ENCODE assay signal across 13 mouse cellular contexts in the genomic region with DNA sequence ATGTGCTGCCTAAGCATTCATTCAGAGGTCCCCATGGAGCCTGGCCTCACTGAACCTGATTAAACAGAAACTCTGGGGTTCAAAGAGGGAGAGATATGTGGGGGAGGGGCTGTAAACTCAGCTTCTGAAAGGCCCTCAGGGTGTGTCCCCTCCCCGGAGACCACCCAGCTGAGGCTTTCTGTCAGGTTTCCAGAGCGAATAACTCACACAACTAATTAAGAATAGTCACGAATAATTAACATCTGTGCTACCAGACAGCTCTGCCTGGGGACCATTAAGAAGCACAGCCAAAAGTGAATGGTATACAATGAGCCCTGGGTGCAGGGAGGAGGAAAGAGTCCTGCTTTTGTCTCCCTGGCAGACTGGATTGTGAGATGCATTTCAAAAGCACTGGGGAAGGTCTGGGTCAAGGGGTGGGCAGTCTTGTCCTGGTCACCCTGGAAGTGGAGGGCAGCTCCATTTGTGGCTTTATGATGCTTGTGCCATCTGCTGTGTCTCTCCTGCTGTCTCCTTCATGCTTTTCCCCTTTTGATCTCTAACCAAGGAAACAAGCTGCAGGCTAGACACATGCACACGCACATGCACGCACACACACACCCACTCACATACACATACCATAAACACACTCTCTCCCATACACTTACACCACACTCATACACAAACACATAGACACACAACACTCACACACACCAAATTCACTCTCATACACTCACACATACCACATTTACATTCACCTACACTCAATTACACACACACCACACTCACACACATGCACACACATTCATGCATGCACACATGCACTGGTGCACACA. TPM values are rescaled to one million over a fixed set of nuclear protein-coding genes. Genes with fewer than 3 reads are reported as not detected.
DNase-seq lines count a peak whose midpoint lies in the region; ATAC-seq and TF ChIP-seq lines count a peak whose summit lies in the region.
"Had no signal": no experiment of that assay in that cellular context is flagged by ENCODE, and none has a peak within 500 bp of the region (broad histone marks: within the 10 kb centered on the region; RNA-seq: fewer than 3 reads in every experiment).

No protein-coding gene starts in this region.

- no peak overlapping the region for H3K4me2 ChIP-seq in kidney, postnatal 0 days (ENCODE audit: low read length)
- peak overlapping the region; percentile 15; the same call in 1 of the 2 replicates for H3K4me2 ChIP-seq in forebrain, embryonic 12.5 days
- no peak overlapping the region for H3K4me2 ChIP-seq in neural tube, embryonic 15.5 days
- H3K4me2 ChIP-seq: heart, embryonic 15.5 days; kidney, embryonic 15.5 days; limb, embryonic 15.5 days had no signal

- no peak for TF ChIP-seq CTCF in kidney, postnatal 0 days (IDR thresholded peaks at IDR 0.05; ENCODE audit: low read depth)
- TF ChIP-seq CTCF in layer of hippocampus, adult 2 months (conservative IDR thresholded peaks at IDR 0.05), result no peak

- peak; percentile 12 for DNase-seq in kidney, postnatal 0 days (ENCODE audit: low spot score)
- DNase-seq in kidney, adult 8-10 months, result no peak
- DNase-seq in limb, embryonic 10.5 days (ENCODE audit: low spot score), result peak; percentile 43
- no peak for DNase-seq in layer of hippocampus, adult 2 months (ENCODE audit: low spot score in 2 of 2)
- no peak for DNase-seq in layer of hippocampus, adult 9-11 months

- WGBS in kidney, postnatal 0 days, result 16% methylated on average over 5 of the region's 5 CpGs
- WGBS in forebrain, embryonic 12.5 days, result 15% methylated on average over 5 of the region's 5 CpGs
- 35% methylated on average over 5 of the region's 5 CpGs for WGBS in limb, embryonic 10.5 days
- 2% methylated on average over 5 of the region's 5 CpGs for WGBS in neural tube, embryonic 15.5 days

- no peaks in the 10 kb centered on the region for H3K9me3 ChIP-seq in kidney, postnatal 0 days (replicated peaks; ENCODE audit: low read length)
- no peaks in the 10 kb centered on the region for H3K9me3 ChIP-seq in forebrain, embryonic 12.5 days
- no peaks in the 10 kb centered on the region for H3K9me3 ChIP-seq in limb, embryonic 10.5 days (replicated peaks)
- no peaks in the 10 kb centered on the region for H3K9me3 ChIP-seq in neural tube, embryonic 15.5 days (replicated peaks)
- H3K9me3 ChIP-seq: heart, embryonic 15.5 days; kidney, embryonic 15.5 days; limb, embryonic 15.5 days had no signal

- ATAC-seq in kidney, postnatal 0 days (replicated peaks; ENCODE audit: low FRiP score, low read depth), result no peak
- ATAC-seq in forebrain, embryonic 12.5 days (ENCODE audit: low FRiP score), result peak; percentile 95
- peak; percentile 65; the same call in 1 of the 2 replicates for ATAC-seq in neural tube, embryonic 15.5 days (ENCODE audit: low FRiP score)
- ATAC-seq in activated CD4-positive, CD25-positive, alpha-beta regulatory T cell, adult 4 months, result no peak

- H3K27ac ChIP-seq in kidney, postnatal 0 days, result no peak overlapping the region
- H3K27ac ChIP-seq in forebrain, embryonic 12.5 days, result peak overlapping the region; percentile 86
- peak overlapping the region; percentile 42; the same call in 1 of the 2 replicates for H3K27ac ChIP-seq in limb, embryonic 10.5 days
- peak overlapping the region; percentile 51 for H3K27ac ChIP-seq in neural tube, embryonic 15.5 days (replicated peaks)
- H3K27ac ChIP-seq in layer of hippocampus, adult 2 months, result no peak overlapping the region
- H3K27ac ChIP-seq: heart, embryonic 15.5 days; kidney, embryonic 15.5 days; limb, embryonic 15.5 days; macrophage had no signal

- H3K36me3 ChIP-seq in kidney, postnatal 0 days (ENCODE audit: insufficient read depth, low read length), result no peaks in the 10 kb centered on the region
- H3K36me3 ChIP-seq in forebrain, embryonic 12.5 days (replicated peaks), result no peaks in the 10 kb centered on the region
- no peaks in the 10 kb centered on the region for H3K36me3 ChIP-seq in limb, embryonic 10.5 days
- H3K36me3 ChIP-seq in neural tube, embryonic 15.5 days, result no peaks in the 10 kb centered on the region
- H3K36me3 ChIP-seq: heart, embryonic 15.5 days; kidney, embryonic 15.5 days; limb, embryonic 15.5 days had no signal

- H3K4me1 ChIP-seq in kidney, postnatal 0 days (replicated peaks; ENCODE audit: insufficient read depth, low read length), result 0 out of 2 replicates have a peak, but pooled peaks cover 4% of the 10 kb centered on the region
- peaks cover 16% of the 10 kb centered on the region for H3K4me1 ChIP-seq in forebrain, embryonic 12.5 days
- H3K4me1 ChIP-seq in limb, embryonic 10.5 days, result peaks cover 16% of the 10 kb centered on the region
- peaks cover 11% of the 10 kb centered on the region for H3K4me1 ChIP-seq in neural tube, embryonic 15.5 days
- H3K4me1 ChIP-seq: heart, embryonic 15.5 days had no signal

- no peak overlapping the region for H3K9ac ChIP-seq in kidney, postnatal 0 days (ENCODE audit: low read depth, low read length)
- H3K9ac ChIP-seq in forebrain, embryonic 12.5 days, result no peak overlapping the region
- no peak overlapping the region for H3K9ac ChIP-seq in neural tube, embryonic 15.5 days (replicated peaks)
- H3K9ac ChIP-seq: heart, embryonic 15.5 days; kidney, embryonic 15.5 days; limb, embryonic 15.5 days had no signal

- no peaks in the 10 kb centered on the region for H3K27me3 ChIP-seq in kidney, postnatal 0 days (ENCODE audit: insufficient read depth, low read length)
- H3K27me3 ChIP-seq in forebrain, embryonic 12.5 days, result no peaks in the 10 kb centered on the region
- no peaks in the 10 kb centered on the region for H3K27me3 ChIP-seq in limb, embryonic 10.5 days (ENCODE audit: low read depth, poor library complexity, severe bottlenecking)
- no peaks in the 10 kb centered on the region for H3K27me3 ChIP-seq in neural tube, embryonic 15.5 days (replicated peaks)
- H3K27me3 ChIP-seq: heart, embryonic 15.5 days; kidney, embryonic 15.5 days; limb, embryonic 15.5 days had no signal

- H3K4me3 ChIP-seq in kidney, postnatal 0 days (replicated peaks; ENCODE audit: low read depth, low read length), result no peak overlapping the region
- no peak overlapping the region for H3K4me3 ChIP-seq in forebrain, embryonic 12.5 days (replicated peaks)
- H3K4me3 ChIP-seq in limb, embryonic 10.5 days, result no peak overlapping the region
- H3K4me3 ChIP-seq in neural tube, embryonic 15.5 days (replicated peaks), result no peak overlapping the region
- no peak overlapping the region for H3K4me3 ChIP-seq in layer of hippocampus, adult 2 months
- H3K4me3 ChIP-seq: erythroblast, embryonic 14.5 days; heart, embryonic 15.5 days; kidney, embryonic 15.5 days; limb, embryonic 15.5 days had no signal

RNA-seq across cellular contexts. Expression of gene Frmd4b, which starts 49.7 kb away (rescaled TPM):
- 12.7 and 14.0 TPM in 2 replicates for polyA plus RNA-seq in kidney, postnatal 0 days (2015; fragmentation: Nextera tagmentation; extraction: Ambion mirVana)
- polyA plus RNA-seq in forebrain, embryonic 12.5 days (2016; fragmentation: Nextera tagmentation; extraction: Ambion mirVana), result 39.4 and 44.6 TPM in 2 replicates
- 14.2 and 14.8 TPM in 2 replicates for polyA plus RNA-seq in limb, embryonic 10.5 days (2016; fragmentation: Nextera tagmentation; extraction: Ambion mirVana)
- polyA plus RNA-seq in neural tube, embryonic 15.5 days (2015; fragmentation: Nextera tagmentation; extraction: Ambion mirVana), result 19.8 and 20.0 TPM in 2 replicates
- polyA plus RNA-seq in activated CD4-positive, CD25-positive, alpha-beta regulatory T cell, adult 4 months (2017; shearing (Covaris generic)), result 10 to 100 TPM; 11.3 to 14.1 TPM
- 10 to 100 TPM; 28.0 to 32.5 TPM for total RNA-seq in layer of hippocampus, adult 2 months (2021)
- polyA plus RNA-seq: erythroblast, embryonic 14.5 days had no signal

Comparison
In these comparisons a context has a peak if more than half of its experiments do, and no peak if none do; other contexts are left out.
1. DNase-seq: peak in kidney, postnatal 0 days (single experiment) and limb, embryonic 10.5 days (single experiment); none in kidney, adult 8-10 months (0 of 2), layer of hippocampus, adult 2 months (0 of 2) and layer of hippocampus, adult 9-11 months (single experiment).
2. ATAC-seq: peak in forebrain, embryonic 12.5 days (single experiment) and neural tube, embryonic 15.5 days (single experiment); none in kidney, postnatal 0 days (single experiment) and activated CD4-positive, CD25-positive, alpha-beta regulatory T cell, adult 4 months (single experiment).
3. H3K27ac ChIP-seq: peak in forebrain, embryonic 12.5 days (single experiment), limb, embryonic 10.5 days (single experiment) and neural tube, embryonic 15.5 days (single experiment); none in kidney, postnatal 0 days (single experiment) and layer of hippocampus, adult 2 months (single experiment).